Mouse (Mus musculus): ENCODE data around the gene Larp4b.

Larp4b gene

DNA sequence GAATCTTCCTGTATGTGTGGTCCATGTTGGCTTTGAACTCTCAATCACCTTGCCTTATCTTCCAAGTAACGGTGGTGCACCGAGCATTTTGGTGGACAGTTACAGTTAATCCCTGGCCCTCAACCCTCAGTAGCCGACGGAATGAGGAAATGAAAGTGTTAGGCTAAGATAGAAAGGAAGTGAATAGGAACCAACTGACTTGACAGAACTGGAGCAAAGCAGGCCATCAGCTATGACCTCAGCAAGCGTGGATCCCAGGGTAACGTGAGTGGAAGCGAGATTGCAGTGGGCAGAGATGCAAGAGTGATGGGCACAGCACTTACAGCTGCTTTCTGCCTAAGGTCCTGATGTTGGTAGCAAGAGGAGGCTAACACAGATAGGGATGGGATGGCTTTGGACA is 31.5 kb downstream of the Larp4b start:
- no peak for DNase-seq (ENCODE audit: low read depth)

DNA sequence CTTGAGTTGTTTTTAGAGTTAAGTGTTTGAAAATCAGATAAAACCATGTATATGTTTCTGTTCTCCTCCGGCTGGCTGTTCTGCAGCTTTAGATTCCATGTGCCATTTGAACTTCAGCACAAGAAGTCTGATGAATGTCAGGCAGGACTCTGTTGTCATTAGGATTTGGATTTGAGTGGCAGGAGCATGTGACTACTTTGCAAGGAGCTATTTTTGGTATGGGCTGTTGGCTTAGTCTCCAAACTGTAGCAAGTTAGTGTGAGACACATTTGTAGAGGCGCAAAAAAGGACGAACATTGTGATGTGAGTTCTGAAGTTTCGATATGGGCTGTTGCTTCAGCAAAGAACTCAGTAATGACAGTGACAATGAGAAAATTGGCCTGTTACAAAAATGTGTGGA is 34.0 kb downstream of the Larp4b start:
- DNase-seq (ENCODE audit: low read depth): no peak

DNA sequence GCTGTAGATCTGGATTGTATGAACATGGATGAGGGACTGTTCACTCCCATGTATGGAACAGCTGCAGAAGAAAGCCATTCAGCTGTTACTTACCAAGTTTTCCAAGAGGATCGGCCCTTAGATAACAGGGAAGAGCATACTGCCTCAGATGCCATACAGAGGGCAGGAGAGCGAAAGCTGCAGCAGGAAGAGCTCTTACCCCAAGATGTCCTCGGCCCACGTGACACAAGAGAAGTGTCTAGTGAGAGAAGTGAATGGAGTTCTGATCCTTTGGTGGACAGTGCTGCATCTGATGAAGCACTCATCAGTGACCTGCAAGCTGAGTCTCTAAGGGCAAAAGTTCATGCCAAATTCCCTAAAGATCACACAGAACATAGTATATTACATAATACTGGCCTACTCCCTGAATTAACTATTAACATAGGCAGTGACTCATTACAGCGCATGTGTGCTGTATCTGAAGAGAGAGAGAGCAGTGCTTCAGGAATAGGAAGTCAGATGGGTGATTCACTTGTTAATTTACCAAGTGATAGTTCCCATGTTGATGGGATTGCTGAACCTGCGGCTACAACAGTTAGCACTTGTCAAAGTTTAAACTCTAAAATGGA is 35.1 kb downstream of the Larp4b start:
- DNase-seq (ENCODE audit: low read depth): no peak

DNA sequence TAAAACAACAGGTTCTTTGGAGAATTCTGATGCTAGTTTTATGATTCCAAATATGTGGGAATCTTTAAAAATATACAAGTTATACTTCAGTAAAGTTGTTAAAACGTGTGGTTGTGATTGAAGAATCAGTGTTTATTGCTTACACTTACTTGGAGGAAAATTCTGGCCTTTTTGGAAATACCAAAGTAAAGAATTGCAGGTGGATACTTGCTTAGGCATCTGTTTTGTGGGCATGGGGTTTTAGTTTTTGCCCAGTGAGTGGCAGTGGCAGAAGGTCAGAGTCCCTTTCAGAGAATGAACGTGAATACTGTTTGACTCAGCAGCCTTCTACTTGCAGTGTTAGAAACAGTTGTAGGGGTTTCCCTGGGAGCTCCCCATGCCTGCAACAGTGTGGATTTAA is 40.7 kb downstream of the Larp4b start:
- DNase-seq (ENCODE audit: low read depth): no peak

DNA sequence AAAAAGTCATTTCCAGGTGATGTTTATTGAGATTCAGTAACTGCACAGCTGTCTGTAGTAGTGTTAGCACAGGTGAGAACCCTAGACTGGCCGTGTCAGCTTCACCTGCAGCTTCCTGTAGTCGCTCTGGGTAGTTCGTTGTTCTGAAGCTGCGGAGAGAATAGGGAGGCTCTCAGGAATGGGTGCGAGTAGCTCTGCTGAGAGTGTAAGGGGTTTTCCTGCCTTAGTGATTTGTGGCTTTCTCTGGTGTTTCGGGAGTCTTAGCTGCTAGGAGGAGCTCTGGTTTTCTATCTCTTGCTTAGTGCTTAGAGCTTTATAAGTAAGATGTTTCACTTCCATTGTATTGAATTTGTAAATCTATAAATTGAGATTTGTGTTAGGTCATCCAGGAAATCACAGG is 42.4 kb downstream of the Larp4b start:
- DNase-seq (ENCODE audit: low read depth): no peak

DNA sequence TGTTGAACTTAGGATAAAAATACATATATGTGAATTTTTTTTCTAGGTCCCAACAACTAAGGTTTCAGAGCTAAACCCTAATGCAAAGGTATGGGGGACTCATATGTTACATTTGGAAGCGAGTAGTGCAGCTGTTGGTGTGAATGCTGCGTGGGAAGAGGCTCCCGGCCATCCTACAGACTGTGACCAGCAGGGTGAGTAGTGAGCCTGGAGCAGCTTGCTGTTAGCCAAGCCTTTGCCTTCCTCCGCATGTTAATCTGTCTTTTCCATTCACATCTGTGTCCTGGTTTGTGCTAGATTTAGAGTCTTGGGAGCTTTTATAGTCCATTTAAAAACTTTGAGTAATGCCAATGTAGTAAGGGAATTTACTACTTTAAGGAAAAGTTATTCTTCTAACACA is 43.1 kb downstream of the Larp4b start:
- DNase-seq (ENCODE audit: low read depth): no peak

DNA sequence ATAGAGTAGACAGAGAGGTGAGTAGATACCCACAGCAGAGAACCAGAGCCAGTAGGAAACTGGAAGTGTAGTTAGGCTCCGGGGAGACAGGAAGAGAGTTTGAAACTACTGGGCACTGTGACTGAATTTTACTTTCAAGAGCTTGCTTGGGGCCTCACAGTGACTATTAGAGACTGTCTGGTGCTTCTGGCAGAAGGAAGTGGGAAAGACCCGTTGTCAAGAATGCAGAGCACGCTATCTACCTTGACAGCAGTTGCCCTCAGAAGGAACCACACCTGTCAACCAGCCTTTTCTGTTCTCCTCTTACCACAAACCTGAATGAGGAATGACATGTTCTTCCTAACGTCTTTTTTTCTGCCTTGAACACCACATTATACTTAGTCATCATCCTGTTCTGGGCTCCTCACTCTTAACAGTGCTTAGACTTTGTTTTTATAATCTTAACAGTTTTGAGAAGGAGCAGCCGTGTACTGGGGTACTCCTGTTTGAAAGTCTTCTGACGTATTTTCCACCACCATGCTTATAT is 45.8 kb downstream of the Larp4b start:
- no peak for DNase-seq (ENCODE audit: low read depth)

DNA sequence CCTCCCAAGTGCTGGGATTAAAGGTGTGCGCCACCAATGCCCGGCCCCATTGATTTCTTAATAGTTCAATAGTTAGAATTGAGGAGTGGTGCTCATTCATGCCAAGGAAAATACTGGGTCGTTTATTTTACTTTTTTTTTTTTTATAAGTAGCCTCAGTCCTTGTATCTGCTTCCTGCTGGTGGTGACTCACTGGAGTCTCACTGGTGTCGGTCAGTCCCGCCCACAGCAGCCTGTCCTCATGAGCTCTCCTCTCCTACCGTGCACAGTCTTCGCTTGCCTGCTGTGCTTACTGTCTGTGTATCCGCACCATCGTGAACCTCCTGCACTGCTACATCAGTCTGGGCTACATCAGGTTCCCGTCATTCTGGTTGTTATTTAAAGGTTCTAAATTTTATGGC is 46.5 kb downstream of the Larp4b start:
- no peak for DNase-seq (ENCODE audit: low read depth)

DNA sequence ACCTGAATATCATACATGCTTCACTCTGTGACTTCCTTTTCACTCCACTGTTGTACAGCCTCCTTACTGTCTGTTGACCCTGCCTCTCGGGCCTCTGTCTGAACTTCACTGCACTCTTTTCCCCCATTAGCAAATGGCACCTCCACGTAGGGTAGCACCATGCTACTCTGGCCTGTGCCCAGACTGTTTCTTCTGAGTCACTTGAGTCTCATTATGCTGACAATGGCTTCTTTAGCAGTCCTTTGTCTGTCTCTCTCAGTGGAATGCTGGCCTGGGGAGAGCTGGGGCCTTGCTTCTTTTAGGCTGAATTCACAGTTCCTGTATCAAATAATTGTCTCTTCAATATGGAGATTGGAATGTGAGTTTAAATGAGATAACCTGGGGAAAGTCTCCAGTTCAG is 48.7 kb downstream of the Larp4b start:
- DNase-seq (ENCODE audit: low read depth): no peak

DNA sequence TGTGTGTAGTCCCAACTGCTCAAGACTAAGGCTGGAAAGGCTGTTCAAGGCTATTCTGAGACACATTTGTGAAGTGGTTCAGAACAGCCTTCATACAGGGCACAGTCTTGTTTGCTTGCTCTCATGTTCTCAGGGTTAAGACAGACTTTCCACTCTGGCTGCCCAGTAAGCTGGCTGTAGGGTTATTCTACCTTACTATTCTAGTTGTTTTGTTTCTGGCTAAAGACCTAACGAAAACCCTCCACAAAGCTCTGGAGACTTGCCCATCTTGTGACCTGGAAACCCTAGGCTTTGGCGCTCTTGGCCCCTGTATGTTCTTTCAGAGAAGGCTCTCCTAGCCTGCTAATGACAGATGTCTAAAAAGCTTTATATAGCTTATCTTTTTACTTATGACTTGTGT is 55.1 kb downstream of the Larp4b start:
- DNase-seq (ENCODE audit: low read depth): no peak

DNA sequence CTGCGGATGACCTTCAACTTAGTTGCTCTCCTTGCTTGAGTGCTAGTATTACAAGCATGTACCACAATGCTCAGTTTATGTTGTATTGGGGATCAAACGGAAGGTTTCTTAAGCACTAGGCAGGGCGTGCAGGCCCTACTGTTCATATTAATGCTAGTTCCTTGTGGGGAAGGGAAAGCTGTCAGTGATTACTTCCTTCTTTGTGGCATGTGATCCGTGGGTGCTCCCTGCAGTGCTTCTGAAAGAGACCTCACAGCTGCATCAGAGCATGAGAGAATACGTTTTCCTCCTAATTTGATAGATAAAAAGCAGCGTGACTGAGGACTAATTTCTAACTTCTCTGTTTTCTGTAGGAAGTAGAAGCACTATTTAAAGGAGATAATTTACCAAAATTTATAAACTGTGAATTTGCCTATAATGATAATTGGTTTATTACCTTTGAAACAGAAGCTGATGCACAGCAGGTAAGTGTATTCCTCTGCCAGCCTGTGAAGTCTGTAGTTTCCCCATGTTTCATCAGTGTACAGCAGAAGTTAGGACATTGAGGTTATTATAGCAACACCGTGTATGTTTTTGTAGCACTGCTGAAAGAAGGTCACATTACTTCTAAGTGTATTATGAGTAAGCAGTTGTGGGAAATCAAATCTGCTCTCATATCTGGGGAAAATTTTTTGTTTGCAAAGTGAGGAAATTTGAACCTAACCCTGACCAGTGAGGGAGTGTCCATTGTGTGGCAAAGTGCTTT is 56.0 kb downstream of the Larp4b start:
- no peak for DNase-seq (ENCODE audit: low read depth)

DNA sequence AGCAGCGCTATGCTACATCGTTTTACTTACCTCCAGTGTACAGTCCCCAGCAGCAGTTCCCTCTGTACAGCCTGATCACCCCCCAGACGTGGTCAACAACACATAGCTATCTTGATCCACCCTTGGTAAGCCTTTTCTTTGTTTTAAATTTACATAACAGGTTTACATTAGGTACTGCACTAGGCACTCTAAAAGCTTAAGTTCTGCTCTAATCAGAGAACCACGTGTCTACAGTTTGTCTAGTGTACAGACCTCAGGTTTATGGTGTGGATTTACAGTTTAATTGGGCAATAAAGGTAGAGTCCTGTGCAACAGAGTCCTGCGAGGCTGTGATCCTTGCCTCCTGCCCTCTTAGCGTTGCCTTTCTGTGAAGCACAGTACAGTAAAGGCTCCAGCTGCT is 57.4 kb downstream of the Larp4b start:
- DNase-seq (ENCODE audit: low read depth): no peak

DNA sequence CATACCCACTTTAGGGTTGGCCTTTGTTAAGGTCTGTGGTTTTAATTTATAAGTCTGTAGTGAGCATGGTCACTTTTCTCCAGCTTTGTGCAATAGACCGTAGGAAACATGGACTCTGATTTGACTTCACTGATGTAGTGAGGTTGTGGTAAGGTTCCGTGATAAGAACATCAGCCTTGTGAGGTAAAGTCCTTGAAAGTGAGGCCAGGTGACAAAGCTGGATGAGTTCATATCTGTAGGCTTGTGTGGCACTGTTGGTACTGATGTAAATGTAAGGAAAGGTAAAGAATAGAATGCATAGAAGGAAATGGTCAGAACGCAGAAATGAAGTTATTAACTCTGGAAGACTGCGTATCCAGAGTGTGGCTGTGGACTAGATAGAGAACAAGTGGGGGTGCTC is 57.9 kb downstream of the Larp4b start:
- no peak for DNase-seq (ENCODE audit: low read depth)

DNA sequence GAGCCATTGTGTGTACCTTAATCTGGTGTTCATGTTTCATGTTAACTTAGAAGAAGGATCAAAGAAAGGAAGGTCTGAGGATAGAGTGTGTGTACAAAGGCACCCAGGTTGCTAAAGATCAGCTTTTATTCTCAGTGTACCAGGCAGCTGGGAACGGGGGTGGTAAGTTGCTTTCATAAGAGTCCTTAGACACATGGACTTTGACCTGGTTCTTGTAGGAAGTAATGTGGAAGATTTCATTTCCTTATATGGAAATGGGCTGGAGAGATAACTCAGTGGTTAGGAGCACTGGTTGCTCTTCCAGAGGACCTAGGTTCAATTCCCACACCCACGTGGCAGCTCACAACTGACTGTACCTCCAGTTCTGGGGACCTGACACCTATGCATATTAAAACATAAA is 58.6 kb downstream of the Larp4b start:
- DNase-seq (ENCODE audit: low read depth): no peak

DNA sequence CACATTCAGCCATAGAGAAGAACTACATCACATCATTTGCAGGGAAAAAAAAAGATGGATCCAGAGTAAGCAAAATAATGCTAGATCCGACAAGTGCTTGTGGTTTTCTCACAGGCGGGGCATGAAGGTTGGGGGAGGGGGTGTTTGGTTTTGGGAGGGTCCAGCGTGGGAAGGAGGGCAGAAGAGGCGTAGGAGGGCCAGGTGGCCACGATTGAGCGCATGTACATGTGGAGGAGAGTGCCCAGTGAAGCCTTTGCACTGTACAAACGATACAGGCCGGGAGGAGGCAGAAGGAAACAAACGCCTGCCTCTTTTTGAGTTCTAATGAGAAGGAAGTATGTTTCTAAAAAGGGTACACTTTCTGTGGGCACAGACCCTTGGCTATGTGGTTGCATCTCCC is 60.1 kb downstream of the Larp4b start:
- DNase-seq (ENCODE audit: low read depth): no peak

DNA sequence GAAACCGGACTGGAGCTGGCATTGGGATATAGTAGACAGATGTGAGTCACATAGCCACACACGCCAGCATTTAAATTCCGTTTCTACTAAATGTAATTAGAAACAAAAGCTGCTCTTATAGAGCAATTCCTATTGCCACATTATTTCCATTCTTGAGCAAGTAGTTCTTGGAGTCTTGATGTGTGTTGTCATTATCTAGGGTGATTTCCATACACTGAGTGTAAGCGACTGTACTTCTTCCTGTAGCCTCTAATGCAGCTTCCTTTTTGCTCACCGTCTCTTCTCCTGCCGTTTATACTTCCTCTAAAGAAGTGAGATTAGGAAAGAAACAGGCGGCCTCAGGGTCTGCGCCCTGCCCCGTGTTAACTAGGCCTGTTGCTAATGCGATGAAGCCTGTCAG is 65.6 kb downstream of the Larp4b start:
- no peak for DNase-seq (ENCODE audit: low read depth)

DNA sequence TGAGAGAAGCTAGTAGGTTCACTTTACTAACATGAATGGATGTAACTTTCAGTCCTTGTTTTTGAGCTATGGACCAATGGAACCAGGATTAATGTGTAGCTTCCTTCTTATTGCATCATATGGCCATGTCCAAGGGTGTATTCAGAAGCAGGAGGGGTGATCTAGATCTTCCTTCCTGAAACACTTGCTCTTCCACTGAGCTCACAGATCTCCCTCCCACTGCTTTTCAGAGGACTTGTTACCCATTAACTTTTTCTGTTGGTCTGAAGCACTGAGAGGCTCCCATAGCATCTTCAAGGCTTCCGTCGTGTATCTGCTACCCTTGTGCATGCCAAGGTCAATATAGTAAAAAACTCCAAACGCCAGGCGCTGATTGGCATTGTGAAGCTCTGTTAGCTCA is 69.2 kb downstream of the Larp4b start:
- no peak for DNase-seq (ENCODE audit: low read depth)

DNA sequence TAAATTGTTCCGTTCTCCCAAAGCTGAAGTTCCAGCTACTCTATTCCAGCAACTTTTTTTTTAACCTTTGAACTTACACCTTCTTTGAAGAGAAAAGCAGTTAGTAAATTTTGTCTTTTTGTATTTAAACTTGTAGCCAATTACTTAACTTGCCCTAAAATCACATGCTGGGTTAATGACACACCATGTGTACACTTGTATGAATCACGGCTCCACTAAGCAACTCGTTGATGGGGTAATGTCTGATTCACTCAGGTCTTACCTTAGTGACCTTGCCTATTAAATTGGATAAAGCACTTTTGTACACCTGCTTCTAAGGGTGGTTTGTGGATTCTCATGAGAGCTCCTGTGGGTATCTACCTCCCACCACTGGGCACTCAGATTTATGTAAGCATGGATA is 74.2 kb downstream of the Larp4b start:
- DNase-seq (ENCODE audit: low read depth): no peak

DNA sequence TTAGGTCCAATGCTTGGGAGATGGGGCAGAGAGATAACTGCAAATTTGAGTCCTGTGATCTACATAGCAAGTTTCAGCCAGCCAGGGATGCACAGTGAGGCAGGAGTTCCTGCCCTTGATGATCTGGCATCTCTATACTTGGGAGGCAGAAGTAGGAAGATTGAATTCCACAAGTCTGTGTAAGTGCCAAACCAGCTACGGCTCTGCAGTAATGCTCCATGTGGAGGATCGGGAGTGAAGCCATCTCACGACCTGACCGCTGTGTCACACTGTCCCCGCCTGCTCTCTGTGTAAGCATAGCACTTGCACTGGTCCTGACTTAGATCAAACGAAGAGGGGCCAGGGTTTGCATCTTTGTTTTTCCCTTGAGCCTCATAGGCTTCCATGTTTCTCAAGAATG is 75.9 kb downstream of the Larp4b start:
- DNase-seq (ENCODE audit: low read depth): no peak

DNA sequence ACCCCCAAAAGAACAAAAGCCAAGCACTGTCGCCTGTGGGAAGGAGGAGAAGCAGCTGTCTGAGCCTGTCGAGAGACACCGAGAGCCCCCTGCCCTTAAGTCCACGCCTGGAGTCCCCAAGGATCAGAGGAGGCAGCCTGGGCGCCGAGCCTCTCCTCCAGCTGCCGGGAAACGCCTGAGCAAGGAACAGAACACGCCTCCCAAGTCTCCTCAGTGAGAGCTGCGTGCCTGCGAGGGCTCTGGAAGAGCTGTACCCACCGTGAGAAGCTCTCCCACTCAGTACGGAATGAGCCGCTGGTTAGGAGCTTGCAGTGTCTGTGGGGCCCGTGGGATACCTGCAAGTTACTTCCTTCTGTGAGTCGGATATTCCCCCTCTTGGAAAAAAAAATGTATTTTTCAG is 77.0 kb downstream of the Larp4b start:
- no peak for DNase-seq (ENCODE audit: low read depth)

DNA sequence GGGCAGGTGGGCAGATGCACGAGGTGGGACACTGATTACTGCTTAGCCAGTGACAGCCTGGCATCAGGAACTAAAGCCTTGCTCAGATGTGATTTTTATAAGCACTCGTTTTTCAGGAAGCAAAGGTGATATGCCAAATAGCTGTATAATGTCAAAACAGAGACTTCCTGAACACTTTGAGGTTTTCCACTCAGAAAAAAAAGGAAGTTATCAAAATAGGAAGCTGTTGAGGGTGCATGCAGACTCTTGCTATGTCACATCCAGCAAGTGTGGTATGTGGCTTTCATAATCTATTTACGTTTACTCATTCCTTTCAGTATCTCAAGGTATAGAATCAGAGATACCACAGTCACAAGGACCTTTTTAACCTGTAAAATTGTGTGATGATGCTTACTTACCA is 79.7 kb downstream of the Larp4b start:
- no peak for DNase-seq (ENCODE audit: low read depth)

DNA sequence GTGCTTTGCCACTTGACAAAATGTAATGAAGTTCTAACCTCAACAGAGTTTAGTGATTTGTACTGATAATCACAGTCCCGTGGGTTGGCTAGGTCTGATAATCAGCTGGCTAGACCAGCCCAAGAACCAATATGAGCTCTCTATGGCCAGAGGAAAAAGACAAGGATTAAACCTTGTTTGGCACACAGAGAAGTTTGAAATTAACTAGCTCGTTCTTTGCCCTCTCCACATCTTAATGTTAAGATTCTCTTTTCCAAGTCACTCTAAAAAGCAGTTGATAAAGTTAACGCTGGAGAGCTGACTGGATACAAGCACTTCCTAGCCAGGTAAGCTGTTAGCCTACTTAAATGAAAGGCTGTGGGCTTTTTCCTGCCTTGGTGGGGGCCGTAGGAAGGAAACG is 81.5 kb downstream of the Larp4b start:
- DNase-seq (ENCODE audit: low read depth): no peak

DNA sequence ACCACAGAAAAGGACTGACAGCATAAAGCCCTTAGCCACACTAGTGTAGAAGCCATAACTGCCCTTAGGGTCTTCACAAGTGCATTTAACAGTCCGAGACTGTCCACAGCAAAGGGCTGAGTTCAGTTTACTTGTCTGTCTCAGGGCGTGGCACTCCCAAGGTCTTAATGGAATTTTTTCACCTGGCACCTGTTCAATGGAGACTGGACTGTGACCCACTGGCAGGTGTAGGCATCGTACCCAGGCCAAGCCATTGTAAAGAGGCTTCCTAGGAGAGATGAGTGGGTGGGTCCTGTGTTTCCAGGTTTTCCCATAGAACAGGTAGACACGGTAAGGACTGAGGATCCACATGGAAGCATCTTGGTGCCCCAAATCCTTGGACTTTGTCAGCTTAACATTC is 84.6 kb downstream of the Larp4b start:
- DNase-seq (ENCODE audit: low read depth): no peak

DNA sequence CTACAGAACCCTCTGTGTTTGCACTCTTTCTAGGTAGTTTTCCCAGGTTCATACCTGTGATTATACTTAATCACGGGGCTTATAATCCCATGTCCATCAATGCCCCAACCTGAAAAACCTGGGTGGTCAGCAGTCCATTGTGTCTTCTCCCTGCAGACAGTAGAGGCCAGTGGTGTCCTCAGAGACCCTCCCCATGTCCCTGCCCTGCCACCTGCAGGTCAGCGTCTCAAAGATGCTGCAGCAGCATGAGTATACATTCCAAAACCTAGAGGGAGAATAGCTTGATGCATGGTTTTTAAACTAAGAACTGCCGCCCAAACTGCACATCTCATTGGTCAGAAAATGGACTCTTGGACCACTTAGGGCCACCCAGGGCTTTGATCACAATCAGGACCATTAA is 85.0 kb downstream of the Larp4b start:
- no peak for DNase-seq (ENCODE audit: low read depth)

Measured in naive thymus-derived CD4-positive, alpha-beta T cell, adult 2 months (primary cell).